Mouse (Mus musculus): Measurements from ENCODE around the gene Stra6l.

- no peak for TF ChIP-seq CTCF (IDR thresholded peaks at IDR 0.05; ENCODE audit: low read depth, low read length)
- TF ChIP-seq POLR2A (IDR thresholded peaks at IDR 0.05; ENCODE audit: extremely low read depth, insufficient read depth, low read length), result no peak
Observed at GRCm38 (mm10) chr4:45853496-45854246, 5.2 kb downstream of the Stra6l start.

All from liver, adult 2 months (tissue).